Mouse (Mus musculus) thymus, postnatal 25 days (tissue): ENCODE data around the gene Khdc3.
"Not testable (repeated sequence)": the region's sequence is repeated elsewhere in the genome, so short reads cannot be mapped to it uniquely, and the experiment has no call there.

ENCODE experiments used
- DNase-seq: peaks from one replicate; pipeline ENCODE4 v3.0.0; 2022

Khdc3 gene

DNA sequence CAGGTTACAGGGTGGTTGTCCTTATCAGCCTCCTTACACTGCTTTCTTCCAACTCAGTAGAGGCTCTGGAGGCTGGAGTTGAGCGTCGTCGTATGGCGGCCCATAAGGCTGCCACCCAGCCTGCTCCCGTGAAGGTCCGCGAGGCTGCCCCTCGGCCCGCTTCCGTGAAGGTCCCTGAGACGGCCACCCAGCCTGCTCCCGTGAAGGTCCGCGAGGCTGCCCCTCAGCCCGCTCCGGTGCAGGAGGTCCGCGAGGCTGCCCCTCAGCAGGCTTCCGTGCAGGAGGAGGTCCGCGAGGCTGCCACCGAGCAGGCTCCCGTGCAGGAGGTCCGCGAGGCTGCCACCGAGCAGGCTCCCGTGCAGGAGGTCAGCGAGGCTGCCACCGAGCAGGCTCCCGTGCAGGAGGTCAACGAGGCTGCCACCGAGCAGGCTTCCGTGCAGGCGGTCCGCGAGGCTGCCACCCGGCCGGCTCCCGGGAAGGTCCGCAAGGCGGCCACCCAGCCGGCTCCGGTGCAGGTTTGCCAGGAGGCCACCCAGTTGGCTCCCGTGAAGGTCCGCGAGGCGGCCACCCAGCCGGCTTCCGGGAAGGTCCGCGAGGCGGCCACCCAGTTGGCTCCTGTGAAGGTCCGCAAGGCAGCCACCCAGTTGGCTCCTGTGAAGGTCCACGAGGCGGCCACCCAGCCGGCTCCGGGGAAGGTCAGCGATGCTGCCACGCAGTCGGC lies 1.7 kb downstream of the Khdc3 start:
- DNase-seq, result no peak

DNA sequence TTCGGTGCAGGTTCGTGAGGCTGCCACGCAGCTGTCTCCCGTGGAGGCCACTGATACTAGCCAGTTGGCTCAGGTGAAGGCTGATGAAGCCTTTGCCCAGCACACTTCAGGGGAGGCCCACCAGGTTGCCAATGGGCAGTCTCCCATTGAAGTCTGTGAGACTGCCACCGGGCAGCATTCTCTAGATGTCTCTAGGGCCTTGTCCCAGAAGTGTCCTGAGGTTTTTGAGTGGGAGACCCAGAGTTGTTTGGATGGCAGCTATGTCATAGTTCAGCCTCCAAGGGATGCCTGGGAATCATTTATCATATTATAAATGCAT lies 2.2 kb downstream of the Khdc3 start:
- no peak for DNase-seq

DNA sequence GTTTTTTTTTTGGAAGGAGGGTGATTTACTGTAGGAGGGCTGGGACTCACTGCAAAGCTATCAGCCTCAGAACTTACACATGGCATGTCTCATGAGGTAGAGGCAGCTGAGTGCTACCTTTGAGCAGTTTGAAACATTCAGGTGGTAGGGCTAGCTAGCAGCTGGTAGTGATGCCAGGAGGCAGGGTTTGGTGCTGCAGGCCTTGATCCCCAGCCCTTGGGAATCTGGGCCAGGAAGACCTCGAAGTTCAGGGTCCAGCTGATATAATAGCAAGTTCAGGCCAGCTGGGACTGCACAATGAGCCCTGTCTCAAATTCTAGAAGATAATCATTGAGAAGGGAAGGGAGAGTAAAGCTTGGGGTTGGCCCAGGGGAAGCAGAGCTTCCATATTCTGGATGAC lies 3.5 kb downstream of the Khdc3 start:
- no peak for DNase-seq

DNA sequence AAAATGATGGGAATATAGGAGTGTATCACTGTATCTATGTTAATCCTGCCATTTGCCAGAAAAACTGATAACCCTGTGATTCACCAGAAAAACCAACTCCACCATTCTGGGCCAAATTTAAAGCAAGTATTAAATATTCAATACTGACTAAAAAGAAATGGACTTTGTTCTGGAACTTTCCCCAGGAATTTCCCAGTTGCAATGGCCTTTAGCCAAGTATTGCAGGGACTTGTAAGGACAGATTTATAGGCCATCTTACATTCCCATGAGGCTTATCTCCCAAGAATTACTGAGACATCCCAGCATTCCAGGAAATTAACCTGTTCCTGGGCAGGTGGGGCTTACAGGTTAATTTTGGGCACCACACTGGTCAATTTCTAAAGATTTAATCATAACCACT lies 4.1 kb downstream of the Khdc3 start:
- DNase-seq, result no peak

DNA sequence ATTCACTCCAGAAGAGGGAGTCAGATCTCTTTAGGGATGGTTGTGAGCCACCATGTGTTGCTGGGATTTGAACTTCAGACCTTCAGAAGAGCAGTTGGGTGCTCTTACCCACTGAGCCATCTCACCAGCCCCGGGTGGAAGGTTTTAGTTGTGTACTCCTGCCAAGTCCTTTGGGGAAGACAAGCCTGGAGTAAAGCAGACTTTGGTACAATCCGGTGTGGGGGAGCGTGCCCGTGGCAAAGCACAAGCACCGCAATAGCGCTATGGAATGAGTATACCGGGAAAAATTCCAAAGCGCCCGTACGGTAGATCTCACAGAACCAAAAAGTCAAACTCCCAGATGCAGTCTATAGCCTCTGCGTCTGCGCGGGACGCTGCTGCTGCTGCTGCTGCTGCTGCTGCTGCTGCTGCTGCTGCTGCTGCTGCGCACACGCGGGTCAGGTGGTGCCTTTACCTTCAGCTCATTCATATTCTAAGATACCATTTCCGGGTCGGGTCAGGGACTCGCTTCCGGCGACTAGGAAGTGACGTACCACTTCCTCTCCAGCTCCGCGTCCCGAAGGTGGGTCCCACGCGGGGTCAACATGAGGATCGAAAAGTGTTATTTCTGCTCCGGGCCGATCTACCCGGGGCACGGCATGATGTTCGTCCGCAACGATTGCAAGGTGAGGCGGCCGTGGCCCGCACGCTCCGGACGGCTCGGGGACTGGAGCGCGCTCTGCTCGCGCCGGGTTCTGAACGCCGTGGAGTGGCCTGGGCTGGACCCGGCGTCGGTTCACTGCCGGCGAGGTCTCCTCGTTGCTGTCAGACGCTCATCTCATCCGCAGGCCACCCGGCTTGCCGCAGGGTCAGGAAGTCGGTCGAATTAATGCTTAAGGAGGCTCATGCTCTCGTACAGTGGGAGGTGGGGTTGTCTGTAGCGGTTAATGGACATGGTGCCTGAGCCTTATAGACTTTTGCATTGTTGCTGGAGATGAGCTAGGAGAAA lies 11.6 kb downstream of the Khdc3 start, which contains the start of gene Rsl24d1:
TSS of gene Rsl24d1 (plus strand) at position 508 of the 988 bp plus-strand sequence.
- DNase-seq, result peak; percentile 79

DNA sequence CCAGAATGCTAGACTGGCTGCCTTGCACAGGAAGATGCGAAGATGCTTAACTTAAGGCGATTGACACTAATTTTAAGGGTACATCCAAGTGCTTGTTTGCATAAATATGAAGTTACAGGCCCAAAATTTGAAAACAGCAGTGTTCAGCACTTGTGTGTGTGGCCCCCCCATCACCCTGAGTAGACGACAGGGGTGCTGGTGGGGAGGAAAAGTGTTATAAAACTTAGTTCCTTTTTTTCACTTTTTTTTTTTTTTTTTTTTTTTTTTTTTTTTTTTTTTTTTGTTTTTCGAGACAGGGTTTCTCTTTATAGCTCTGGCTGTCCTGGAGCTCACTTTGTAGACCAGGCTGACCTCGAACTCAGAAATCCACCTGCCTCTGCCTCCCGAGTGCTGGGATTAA lies 15.1 kb downstream of the Khdc3 start:
- not testable (repeated sequence) for DNase-seq

DNA sequence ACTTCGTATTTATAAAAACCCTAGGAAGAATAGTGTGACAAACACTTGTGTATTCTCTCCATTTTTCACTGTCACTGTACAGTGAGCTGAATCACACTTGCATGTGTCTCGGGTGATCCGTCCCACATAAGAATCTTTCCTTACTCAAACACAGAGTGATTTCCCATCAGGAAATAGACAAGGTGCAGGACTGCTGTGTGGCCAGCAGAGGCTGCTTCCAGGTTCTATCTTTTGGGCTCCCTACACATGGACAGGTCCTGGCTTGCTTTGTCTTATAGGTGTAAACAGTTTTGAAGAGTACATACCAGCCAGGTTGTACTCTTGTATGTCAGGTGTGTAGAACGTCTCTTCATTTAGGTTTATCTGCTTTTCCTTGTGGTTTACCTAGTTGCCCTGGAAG lies 16.4 kb downstream of the Khdc3 start:
- no peak for DNase-seq

DNA sequence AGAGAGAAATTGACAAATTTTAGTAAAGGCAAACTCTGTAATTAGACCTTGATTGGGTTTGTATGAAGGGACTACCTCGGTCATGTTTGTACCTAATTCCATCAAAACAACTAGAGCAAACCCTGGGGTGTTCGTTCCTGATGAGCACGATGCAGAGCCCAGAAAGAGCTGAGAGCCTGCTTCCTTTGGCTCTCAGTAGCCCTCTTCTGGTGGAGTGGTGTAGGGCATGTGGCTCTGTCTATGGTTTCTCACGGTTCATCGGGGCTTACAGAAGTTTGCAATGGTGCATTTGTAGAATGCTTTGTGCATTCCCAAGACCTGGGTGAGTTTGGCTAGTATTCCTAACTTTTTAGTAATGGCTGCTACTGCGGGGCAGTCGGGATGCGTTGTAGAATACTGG lies 20.1 kb downstream of the Khdc3 start:
- peak; percentile 16 for DNase-seq

GRCm38 (mm10) chr9:73125043-73125570 lies 23.5 kb downstream of the Khdc3 start:
- DNase-seq, result no peak

GRCm38 (mm10) chr9:73127457-73127856 lies 25.8 kb downstream of the Khdc3 start:
- no peak for DNase-seq

DNA sequence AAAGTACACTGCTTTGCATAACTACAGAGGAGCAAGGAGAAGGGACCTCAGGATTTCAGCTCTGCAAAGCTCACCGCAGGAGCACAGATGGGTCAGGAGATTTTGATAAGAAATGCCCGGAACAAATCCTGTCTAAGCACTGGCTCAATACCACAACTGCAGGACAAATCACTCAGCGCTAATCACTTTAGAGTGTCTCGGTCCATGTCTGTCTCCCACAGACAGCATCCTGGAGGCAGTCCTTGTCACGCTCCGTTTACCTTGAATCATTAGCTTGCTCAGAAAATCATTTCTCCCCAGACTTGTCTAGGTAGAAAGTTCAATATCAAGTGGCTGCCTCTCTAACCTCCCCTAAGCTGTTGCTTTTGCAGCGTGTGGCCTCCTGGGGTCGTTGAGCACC lies 28.2 kb downstream of the Khdc3 start:
- no peak for DNase-seq

GRCm38 (mm10) chr9:73130529-73130928 lies 28.9 kb downstream of the Khdc3 start:
- DNase-seq, result no peak

- no peak for DNase-seq
Measured at GRCm38 (mm10) chr9:73137341-73137886, 35.8 kb downstream of the Khdc3 start.
